Mouse (Mus musculus): ENCODE data around the gene Gpc5.
A peak's percentile ranks its signal among the peaks of the same experiment; 100 is the strongest.

Gpc5 gene

GRCm38 (mm10) chr14:115371131-115371530 is 279.1 kb downstream of the Gpc5 start:
- DNase-seq: no peak

- DNase-seq: no peak
These were observed 299.8 kb downstream of the Gpc5 start for GRCm38 (mm10) chr14:115391831-115392230.

- peak in 1 of 2 experiments; percentile 14 for DNase-seq
These were observed 301.0 kb downstream of the Gpc5 start for GRCm38 (mm10) chr14:115392894-115393524.

GRCm38 (mm10) chr14:115406596-115406995 is 314.6 kb downstream of the Gpc5 start:
- DNase-seq: no peak

- DNase-seq: no peak
These were observed 315.4 kb downstream of the Gpc5 start for GRCm38 (mm10) chr14:115407309-115407930.

DNA sequence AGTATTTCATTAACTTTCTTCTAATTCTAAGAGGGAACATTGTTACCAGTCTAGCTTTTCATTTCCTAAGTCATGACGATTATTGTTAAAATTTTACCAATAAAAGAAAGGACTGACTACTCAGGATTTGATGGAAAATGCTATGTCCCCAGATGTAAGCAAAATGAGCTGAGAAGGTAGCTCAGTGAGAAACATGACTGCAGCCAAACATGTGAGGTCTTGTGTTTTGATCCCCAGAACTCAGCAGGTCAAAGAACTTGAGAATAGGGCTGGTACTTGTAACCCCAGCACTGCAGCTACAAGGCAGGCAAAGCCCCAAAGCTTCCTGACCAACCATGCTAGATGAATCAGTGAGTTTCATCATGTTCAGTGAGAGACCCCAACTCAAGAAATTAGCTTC is 318.9 kb downstream of the Gpc5 start:
- DNase-seq: no peak

DNA sequence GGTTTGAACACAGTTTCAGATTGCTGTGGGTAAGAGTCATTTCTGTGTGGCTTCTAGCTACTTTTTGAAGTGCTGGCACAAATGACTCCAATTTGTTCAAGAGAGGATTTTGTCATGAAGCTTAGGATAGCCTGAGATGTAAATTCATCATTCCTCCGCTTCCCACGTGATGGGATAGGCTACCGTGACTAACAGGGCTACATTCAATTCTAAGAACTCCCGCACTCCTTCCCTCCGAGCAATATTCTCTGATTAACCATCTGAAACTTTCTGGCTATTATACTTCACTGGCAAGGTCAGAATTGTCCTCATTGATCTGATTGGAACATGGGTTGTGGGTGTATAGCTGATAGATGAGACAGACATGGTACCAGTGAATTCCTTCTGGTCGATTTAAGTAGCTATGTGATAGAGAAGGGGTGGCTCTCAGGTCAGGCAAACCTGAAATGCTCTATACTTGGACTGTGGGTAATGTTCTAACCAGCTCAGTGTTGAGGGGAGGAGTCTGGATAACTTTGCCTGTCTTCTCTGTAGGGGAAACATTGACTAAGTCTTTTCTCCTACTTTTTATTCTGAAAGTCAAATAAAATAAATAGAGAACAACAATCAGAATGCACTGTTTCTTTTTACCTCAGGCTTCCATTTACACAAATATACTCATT is 319.6 kb downstream of the Gpc5 start:
- no peak for DNase-seq

GRCm38 (mm10) chr14:115412821-115413220 is 320.8 kb downstream of the Gpc5 start:
- no peak for DNase-seq

DNA sequence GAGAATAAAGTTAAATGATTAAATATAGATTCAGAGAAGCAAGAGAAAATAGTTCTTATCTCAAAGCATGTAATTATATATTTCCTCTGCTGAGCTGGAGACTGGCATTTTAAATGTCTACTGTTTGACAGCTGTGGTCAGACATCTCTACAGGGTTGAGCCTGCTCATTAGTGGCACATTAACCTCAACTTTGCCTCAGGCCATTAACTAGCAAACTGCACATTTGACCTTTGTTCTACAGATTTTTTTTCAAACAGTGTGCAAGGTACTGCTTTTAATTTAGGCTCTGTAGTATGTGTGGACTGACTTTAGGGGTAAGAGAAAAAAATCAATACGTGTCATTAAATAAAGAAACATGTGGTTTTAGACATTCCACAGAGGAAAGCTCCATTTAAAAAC is 321.4 kb downstream of the Gpc5 start:
- no peak for DNase-seq

DNA sequence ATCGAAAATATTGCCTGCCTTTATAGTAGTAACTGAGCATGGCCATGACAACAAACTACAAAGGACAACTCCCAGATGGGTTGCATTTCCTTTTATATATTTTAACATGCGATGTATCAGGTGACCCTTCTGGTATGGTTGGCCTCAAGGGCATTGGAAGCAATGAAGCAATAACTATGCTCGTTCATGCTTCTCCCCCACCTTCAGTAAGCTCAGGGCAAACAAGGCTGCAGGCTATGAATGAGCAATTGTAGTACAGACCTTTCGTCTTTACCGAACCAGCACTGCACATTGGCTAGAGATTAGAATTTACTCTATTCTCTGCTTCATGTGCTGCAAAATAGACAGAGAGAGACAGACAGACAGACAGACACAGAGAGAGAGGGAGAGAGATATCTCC is 322.5 kb downstream of the Gpc5 start:
- DNase-seq: no peak

GRCm38 (mm10) chr14:115431967-115432366 is 340.0 kb downstream of the Gpc5 start:
- DNase-seq: no peak

GRCm38 (mm10) chr14:115432368-115432767 is 340.4 kb downstream of the Gpc5 start:
- no peak for DNase-seq

GRCm38 (mm10) chr14:115436617-115437016 is 344.6 kb downstream of the Gpc5 start:
- DNase-seq: no peak

GRCm38 (mm10) chr14:115444789-115445770 is 353.1 kb downstream of the Gpc5 start:
- no peak for DNase-seq

DNA sequence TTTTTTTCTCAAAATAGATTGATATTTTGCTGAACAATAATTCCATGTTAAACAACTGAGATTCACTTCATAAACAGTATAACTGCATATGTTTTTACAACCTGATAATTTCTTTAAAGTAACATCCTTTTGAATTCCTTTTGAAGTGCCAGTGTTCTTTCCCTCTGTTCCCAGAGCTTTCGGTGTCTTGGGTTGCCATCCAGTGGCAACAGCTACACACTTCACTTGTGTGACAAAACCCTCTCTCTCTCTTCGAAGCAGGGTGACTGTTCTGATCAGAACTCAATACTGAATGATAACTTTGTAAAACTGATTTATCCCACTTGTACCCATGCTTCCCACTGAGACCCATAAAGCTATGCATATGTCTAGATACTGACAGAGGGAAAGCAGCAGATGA is 358.9 kb downstream of the Gpc5 start:
- DNase-seq: no peak

DNA sequence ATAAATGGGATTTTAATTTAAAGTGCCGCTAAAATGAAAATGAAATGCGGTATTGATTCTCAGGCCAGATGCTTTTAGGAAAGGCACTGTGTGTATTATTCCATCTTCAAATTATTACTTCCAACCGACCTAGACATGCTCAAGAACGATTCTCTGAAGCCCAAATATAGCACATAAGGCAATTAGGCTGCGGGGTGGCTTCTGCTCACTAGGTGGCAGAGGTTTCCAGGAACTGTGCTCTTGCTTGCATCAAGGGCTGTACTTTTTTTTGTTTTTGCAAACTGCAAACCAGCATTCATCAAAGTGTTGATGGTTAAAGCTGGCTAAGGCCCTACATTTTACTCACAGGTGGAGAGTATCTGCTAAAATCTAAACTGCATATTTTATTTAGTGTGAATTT is 375.9 kb downstream of the Gpc5 start:
- no peak for DNase-seq

DNA sequence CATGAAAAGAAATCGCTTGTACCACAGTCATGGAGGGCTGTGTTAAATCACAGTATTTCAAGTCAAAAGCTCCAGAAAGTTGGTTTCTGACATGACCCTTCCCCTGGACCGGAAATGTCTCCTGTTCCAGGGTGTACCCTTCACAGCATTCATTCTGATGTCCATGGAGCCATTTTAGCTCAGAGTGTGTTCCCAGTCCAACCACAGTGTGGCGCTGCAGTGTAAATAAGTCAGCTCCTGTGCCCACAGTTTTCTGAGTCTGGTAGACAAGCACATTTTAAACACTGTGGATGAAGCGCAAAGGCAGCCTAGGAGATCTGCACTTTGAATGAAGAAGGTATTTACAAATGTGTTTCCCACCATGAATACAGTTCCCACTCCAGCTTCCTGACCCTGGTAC is 383.2 kb downstream of the Gpc5 start:
- DNase-seq: peak; percentile 19 to 22

- DNase-seq: no peak
These were observed 385.3 kb downstream of the Gpc5 start for GRCm38 (mm10) chr14:115477360-115477759.

GRCm38 (mm10) chr14:115485090-115485489 is 393.1 kb downstream of the Gpc5 start:
- no peak for DNase-seq

DNA sequence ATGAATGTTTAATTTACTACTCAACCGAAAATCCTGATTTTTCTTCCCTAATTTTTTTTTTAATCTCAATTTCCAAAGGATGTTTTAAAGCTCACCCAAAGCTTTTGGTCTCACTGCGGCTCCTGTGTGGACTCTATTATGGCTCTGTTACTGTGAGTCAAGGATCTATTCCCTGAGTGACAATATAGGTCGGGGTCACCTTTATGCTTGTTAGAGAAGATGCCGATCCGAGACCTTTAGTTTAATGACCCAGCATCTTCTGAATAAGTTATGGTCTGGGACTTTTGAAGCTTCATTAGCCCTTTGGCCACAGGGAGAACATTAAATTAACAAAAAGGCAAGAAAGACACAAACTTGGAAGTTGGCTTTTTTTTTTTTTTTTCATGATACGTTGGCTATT is 408.8 kb downstream of the Gpc5 start:
- DNase-seq: no peak

- no peak for DNase-seq
These were observed 454.7 kb downstream of the Gpc5 start for GRCm38 (mm10) chr14:115546516-115547282.

GRCm38 (mm10) chr14:115551996-115552395 is 460.0 kb downstream of the Gpc5 start:
- DNase-seq: no peak
